Mouse (Mus musculus): Measurements from ENCODE around the gene Rab3gap2. TPM values are rescaled to one million over a fixed set of nuclear protein-coding genes. Genes with fewer than 3 reads are reported as not detected.
"Not testable (repeated sequence)": the region's sequence is repeated elsewhere in the genome, so short reads cannot be mapped to it uniquely, and the experiment has no call there.

Gene Rab3gap2
- total RNA-seq, 4 experiments from 2014 or later: 19.6 to 23.0 (median 20.8) TPM

GRCm38 (mm10) chr1:185280616-185281015 lies 76.7 kb downstream of the Rab3gap2 start:
- no peak for DNase-seq (ENCODE audit: low spot score)

GRCm38 (mm10) chr1:185282846-185283245 lies 78.9 kb downstream of the Rab3gap2 start:
- DNase-seq (ENCODE audit: low spot score): no peak

- DNase-seq (ENCODE audit: low spot score): no peak
Observed at GRCm38 (mm10) chr1:185283247-185283646, 79.3 kb downstream of the Rab3gap2 start.

GRCm38 (mm10) chr1:185284740-185285139 lies 80.8 kb downstream of the Rab3gap2 start:
- peak; percentile 74 for DNase-seq (ENCODE audit: low spot score)

- peak; percentile 46 for DNase-seq (ENCODE audit: low spot score)
Observed at GRCm38 (mm10) chr1:185285171-185285570, 81.3 kb downstream of the Rab3gap2 start.

GRCm38 (mm10) chr1:185287066-185287465 lies 83.1 kb downstream of the Rab3gap2 start:
- no peak for DNase-seq (ENCODE audit: low spot score)

- no peak for DNase-seq (ENCODE audit: low spot score)
Observed at GRCm38 (mm10) chr1:185289231-185289630, 85.3 kb downstream of the Rab3gap2 start.

- DNase-seq (ENCODE audit: low spot score): no peak
Observed at GRCm38 (mm10) chr1:185291336-185291735, 87.4 kb downstream of the Rab3gap2 start.

GRCm38 (mm10) chr1:185292646-185293360 lies 88.9 kb downstream of the Rab3gap2 start:
- DNase-seq (ENCODE audit: low spot score): no peak

GRCm38 (mm10) chr1:185296850-185297249 lies 92.9 kb downstream of the Rab3gap2 start:
- no peak for DNase-seq (ENCODE audit: low spot score)

GRCm38 (mm10) chr1:185298496-185298895 lies 94.6 kb downstream of the Rab3gap2 start:
- peak; percentile 28 for DNase-seq (ENCODE audit: low spot score)

GRCm38 (mm10) chr1:185302816-185303215 lies 98.9 kb downstream of the Rab3gap2 start:
- no peak for DNase-seq (ENCODE audit: low spot score)

- DNase-seq (ENCODE audit: low spot score): no peak
Observed at GRCm38 (mm10) chr1:185306836-185307235, 102.9 kb downstream of the Rab3gap2 start.

- no peak for DNase-seq (ENCODE audit: low spot score)
Observed at GRCm38 (mm10) chr1:185307645-185308044, 103.7 kb downstream of the Rab3gap2 start.

GRCm38 (mm10) chr1:185308334-185308733 lies 104.4 kb downstream of the Rab3gap2 start:
- no peak for DNase-seq (ENCODE audit: low spot score)

GRCm38 (mm10) chr1:185308908-185309307 lies 105.0 kb downstream of the Rab3gap2 start:
- peak; percentile 43 for DNase-seq (ENCODE audit: low spot score)

GRCm38 (mm10) chr1:185311949-185312348 lies 108.0 kb downstream of the Rab3gap2 start:
- no peak for DNase-seq (ENCODE audit: low spot score)

GRCm38 (mm10) chr1:185314546-185314945 lies 110.6 kb downstream of the Rab3gap2 start:
- DNase-seq (ENCODE audit: low spot score): no peak

- no peak for DNase-seq (ENCODE audit: low spot score)
Observed at GRCm38 (mm10) chr1:185315846-185316568, 112.1 kb downstream of the Rab3gap2 start.

- DNase-seq (ENCODE audit: low spot score): not testable (repeated sequence)
Observed at GRCm38 (mm10) chr1:185327754-185328345, 123.9 kb downstream of the Rab3gap2 start.

GRCm38 (mm10) chr1:185328721-185329610 lies 125.0 kb downstream of the Rab3gap2 start, which contains the start of gene Iars2:
TSS of gene Iars2 (minus strand) at chr1:185329396.
- peak; percentile 92 for DNase-seq (ENCODE audit: low spot score)
